9 mouse cellular contexts compared by ENCODE assay signal in genomic region chr1:172650519-172651287, GRCm38 (mm10). TPM values are rescaled to one million over a fixed set of nuclear protein-coding genes. Genes with fewer than 3 reads are reported as not detected.
A peak's percentile ranks its signal among the peaks of the same experiment; 100 is the strongest.
DNase-seq lines count a peak whose midpoint lies in the region; ATAC-seq and TF ChIP-seq lines count a peak whose summit lies in the region.
"Had no signal": no experiment of that assay in that cellular context is flagged by ENCODE, and none has a peak within 500 bp of the region (broad histone marks: within the 10 kb centered on the region; RNA-seq: fewer than 3 reads in every experiment).

No protein-coding gene starts in this region.

- no peak overlapping the region for H3K9ac ChIP-seq in hindbrain, embryonic 13.5 days
- H3K9ac ChIP-seq: hindbrain, embryonic 15.5 days had no signal

- no peak overlapping the region for H3K4me2 ChIP-seq in hindbrain, embryonic 13.5 days
- H3K4me2 ChIP-seq: hindbrain, embryonic 15.5 days had no signal

- no peak for ATAC-seq in hindbrain, embryonic 13.5 days (ENCODE audit: low FRiP score)

- no peak overlapping the region for H3K4me3 ChIP-seq in thymus, adult 2 months (ENCODE audit: control insufficient read depth, insufficient read depth, low read length)
- no peak overlapping the region for H3K4me3 ChIP-seq in hindbrain, embryonic 13.5 days
- H3K4me3 ChIP-seq: hindbrain, embryonic 15.5 days had no signal

- no peak for TF ChIP-seq CTCF in thymus, adult 2 months (IDR thresholded peaks at IDR 0.05; ENCODE audit: borderline replicate concordance, control insufficient read depth, extremely low read depth, insufficient read depth, low read length, poor library complexity)

- no peaks in the 10 kb centered on the region for H3K36me3 ChIP-seq in thymus, adult 2 months (ENCODE audit: control insufficient read depth, insufficient read depth, low read length)
- no peaks in the 10 kb centered on the region for H3K36me3 ChIP-seq in hindbrain, embryonic 13.5 days
- H3K36me3 ChIP-seq: hindbrain, embryonic 15.5 days had no signal

- no peaks in the 10 kb centered on the region for H3K4me1 ChIP-seq in thymus, adult 2 months (replicated peaks; ENCODE audit: control insufficient read depth, insufficient read depth, low read length)
- H3K4me1 ChIP-seq in hindbrain, embryonic 13.5 days (replicated peaks), result no peaks in the 10 kb centered on the region
- H3K4me1 ChIP-seq: hindbrain, embryonic 15.5 days had no signal

- DNase-seq in gastrocnemius, adult 8-10 months (ENCODE audit: low spot score in 2 of 2), result peak; percentile 10 to 54
- no peak for DNase-seq in gastrocnemius, postnatal 10 days
- peak; percentile 21 for DNase-seq in thymus, postnatal 14 days
- DNase-seq in thymus, adult 2 months, result no peak
- peak; percentile 29 for DNase-seq in induced T-regulatory cell, adult 2 months (ENCODE audit: low read depth)
- DNase-seq in lung, postnatal 25 days (ENCODE audit: low spot score), result peak; percentile 51
- no peak for DNase-seq in ovary, postnatal 10 days (ENCODE audit: low spot score)

- TF ChIP-seq POLR2A in thymus, adult 2 months (IDR thresholded peaks at IDR 0.05; ENCODE audit: control insufficient read depth, extremely low read depth, insufficient read depth, low read length, poor library complexity), result no peak

- H3K27ac ChIP-seq in thymus, adult 2 months (ENCODE audit: control insufficient read depth, insufficient read depth, low read length), result no peak overlapping the region
- H3K27ac ChIP-seq in hindbrain, embryonic 13.5 days, result no peak overlapping the region
- H3K27ac ChIP-seq: hindbrain, embryonic 15.5 days had no signal

- H3K9me3 ChIP-seq in hindbrain, embryonic 13.5 days, result no peaks in the 10 kb centered on the region
- H3K9me3 ChIP-seq: hindbrain, embryonic 15.5 days had no signal

- H3K27me3 ChIP-seq in thymus, adult 2 months (ENCODE audit: control insufficient read depth, insufficient read depth, low read length), result no peaks in the 10 kb centered on the region
- H3K27me3 ChIP-seq in hindbrain, embryonic 13.5 days, result no peaks in the 10 kb centered on the region
- H3K27me3 ChIP-seq: hindbrain, embryonic 15.5 days had no signal

- WGBS in thymus, adult 2 months, result 74% methylated on average over 8 of the region's 8 CpGs
- WGBS in hindbrain, embryonic 13.5 days, result 64% methylated on average over 8 of the region's 8 CpGs

RNA-seq across cellular contexts. Expression of gene Dusp23, which starts 17.9 kb away (rescaled TPM):
- 10 to 100 TPM; 28.1 to 33.7 (median 33.5) TPM for total RNA-seq in gastrocnemius, adult 8-10 months (2022)
- total RNA-seq in gastrocnemius, postnatal 10 days (2021), result 10 to 100 TPM; 15.7 to 17.7 TPM
- 14.2 and 16.1 TPM in 2 replicates for polyA plus RNA-seq in thymus, adult 2 months (2012; rRNA removed)
- 8.9 and 11.0 TPM in 2 replicates for polyA plus RNA-seq in hindbrain, embryonic 13.5 days (2015; fragmentation: Nextera tagmentation; extraction: Ambion mirVana)

RNA-seq across cellular contexts. Expression of gene Crp, which starts 47.2 kb away (rescaled TPM):
- under 1 TPM in 2 of 4 experiments, not detected in 2; 0.15 to 0.22 TPM for total RNA-seq in gastrocnemius, adult 8-10 months (2022)
- under 1 TPM in 1 of 2 experiments, not detected in 1; 0.16 TPM for total RNA-seq in gastrocnemius, postnatal 10 days (2021)
- polyA plus RNA-seq in thymus, adult 2 months (2012; rRNA removed), result 1.6 and 2.1 TPM in 2 replicates
- polyA plus RNA-seq in hindbrain, embryonic 13.5 days (2015; fragmentation: Nextera tagmentation; extraction: Ambion mirVana), result 0.09 and 0.18 TPM in 2 replicates

RNA-seq across cellular contexts. Expression of gene Fcrl6, which starts 48.4 kb away (rescaled TPM):
- not detected for total RNA-seq in gastrocnemius, adult 8-10 months (2022)
- not detected for total RNA-seq in gastrocnemius, postnatal 10 days (2021)
- polyA plus RNA-seq in thymus, adult 2 months (2012; rRNA removed), result not detected in 2 replicates
- not detected in 2 replicates for polyA plus RNA-seq in hindbrain, embryonic 13.5 days (2015; fragmentation: Nextera tagmentation; extraction: Ambion mirVana)

Comparison
In these comparisons a context has a peak if more than half of its experiments do, and no peak if none do; other contexts are left out.
1. DNase-seq: peak in gastrocnemius, adult 8-10 months (2 of 2), thymus, postnatal 14 days (single experiment), induced T-regulatory cell, adult 2 months (single experiment) and lung, postnatal 25 days (single experiment); none in gastrocnemius, postnatal 10 days (single experiment), thymus, adult 2 months (single experiment) and ovary, postnatal 10 days (single experiment).